Mouse (Mus musculus) CH12.LX (cell line): ENCODE data around the gene BC030870.

Experiments used
- BHLHE40 ChIP-seq: IDR thresholded peaks from 2 replicates; pipeline ENCODE4 v1.6.1; 2011; ENCODE audit warnings: mild to moderate bottlenecking, low read depth, low read length, improper control_type of control experiment
- CHD2 ChIP-seq: IDR thresholded peaks from 2 replicates; pipeline ENCODE4 v1.6.1; 2011; ENCODE audit warnings: low read length, improper control_type of control experiment
- CTCF ChIP-seq, 2 experiments: IDR thresholded peaks in 1 of 2; conservative IDR thresholded peaks in 1 of 2; 2 replicates each; pipeline ENCODE4 v1.5.1; 2011 to 2012; ENCODE audit warnings: low read depth in 2 of 2, low read length in 2 of 2, improper control_type of control experiment in 1 of 2, inconsistent platforms in 1 of 2, mild to moderate bottlenecking in 1 of 2, moderate library complexity in 1 of 2
- EP300 ChIP-seq: IDR thresholded peaks from 2 replicates; pipeline ENCODE4 v1.6.1; 2011; ENCODE audit warnings: low read length, improper control_type of control experiment
- GABPA ChIP-seq: IDR thresholded peaks from 2 replicates; pipeline ENCODE4 v1.6.1; 2012; ENCODE audit warnings: low read depth, low read length, improper control_type of control experiment, inconsistent platforms; ENCODE audit not compliant: insufficient replicate concordance
- HCFC1 ChIP-seq: IDR thresholded peaks from 2 replicates; pipeline ENCODE4 v1.6.1; 2012; ENCODE audit warnings: low read depth, mild to moderate bottlenecking, inconsistent platforms, low read length, improper control_type of control experiment
- JUND ChIP-seq: conservative IDR thresholded peaks from 2 replicates; pipeline ENCODE4 v1.6.1; 2011; ENCODE audit warnings: low read depth, low read length, improper control_type of control experiment
- MAX ChIP-seq: IDR thresholded peaks from 2 replicates; pipeline ENCODE4 v1.6.1; 2011; ENCODE audit warnings: low read length, improper control_type of control experiment
- MYC ChIP-seq: IDR thresholded peaks from 2 replicates; pipeline ENCODE4 v1.6.1; 2011; ENCODE audit warnings: low read depth, mild to moderate bottlenecking, improper control_type of control experiment, low read length
- POLR2A ChIP-seq: IDR thresholded peaks from 2 replicates; pipeline ENCODE4 v1.6.1; 2011; ENCODE audit warnings: low read depth, mild to moderate bottlenecking, improper control_type of control experiment, low read length
- SIN3A ChIP-seq: IDR thresholded peaks from 2 replicates; pipeline ENCODE4 v1.6.1; 2012; ENCODE audit warnings: low read length, improper control_type of control experiment, inconsistent platforms
- ZNF384 ChIP-seq: IDR thresholded peaks from 2 replicates; pipeline ENCODE4 v1.6.1; 2012; ENCODE audit warnings: low read depth, low read length, improper control_type of control experiment, inconsistent platforms

GRCm38 (mm10) chr8:65053968-65054367, 75.4 kb downstream of the BC030870 start:
- TF ChIP-seq POLR2A (no peak), CTCF (conservative IDR thresholded peaks at IDR 0.05 in 1 of 2, IDR thresholded peaks at IDR 0.05 in 1 of 2; ENCODE audit: low read depth in 2 of 2, low read length in 2 of 2) (no peak), CHD2 (no peak), EP300 (no peak), JUND (no peak), ZNF384 (no peak), GABPA (no peak), SIN3A (no peak), HCFC1 (no peak), MYC (no peak), BHLHE40 (no peak), MAX (no peak)
